Mouse (Mus musculus) erythroblast, embryonic 14.5 days (primary cell): ENCODE data around the gene Knstrn. TPM values are rescaled to one million over a fixed set of nuclear protein-coding genes. Genes with fewer than 3 reads are reported as not detected.
A peak's percentile ranks its signal among the peaks of the same experiment; 100 is the strongest.

ENCODE experiments used
- H3K27me3 ChIP-seq: 2 replicates; pipeline ENCODE4 v1.6.1; 2012; ENCODE audit warnings: inconsistent platforms; ENCODE audit not compliant: control insufficient read depth
- H3K36me3 ChIP-seq: 2 replicates; pipeline ENCODE4 v1.6.1; 2012; ENCODE audit warnings: mild to moderate bottlenecking, inconsistent platforms; ENCODE audit not compliant: control insufficient read depth
- H3K4me1 ChIP-seq: 2 replicates; pipeline ENCODE4 v1.6.1; 2012; ENCODE audit warnings: inconsistent platforms; ENCODE audit not compliant: control insufficient read depth
- H3K4me3 ChIP-seq: replicated peaks from 2 replicates; pipeline ENCODE3; 2012; ENCODE audit warnings: moderate library complexity, mild to moderate bottlenecking, inconsistent platforms
- H3K9me3 ChIP-seq: 2 replicates; pipeline ENCODE4 v1.6.1; 2012; ENCODE audit warnings: low read length, inconsistent platforms, mixed read lengths; ENCODE audit not compliant: control insufficient read depth
- GATA1 ChIP-seq: IDR thresholded peaks from 2 replicates; pipeline ENCODE4 v1.6.1; 2012; ENCODE audit warnings: low read length, inconsistent platforms, mixed read lengths
- TAL1 ChIP-seq: IDR thresholded peaks from 3 replicates; pipeline ENCODE4 v1.6.1; 2012; ENCODE audit warnings: low read length, inconsistent platforms, mixed read lengths
- polyA plus RNA-seq: library from polyadenylated mRNA; stranded (reverse); fragments of >175 nt; gene quantifications from 2 replicates; pipeline ENCODE4 v1.2.3, GENCODE M21; 2012

Knstrn gene
- polyA plus RNA-seq, 1 experiment, result 32.4 TPM

DNA sequence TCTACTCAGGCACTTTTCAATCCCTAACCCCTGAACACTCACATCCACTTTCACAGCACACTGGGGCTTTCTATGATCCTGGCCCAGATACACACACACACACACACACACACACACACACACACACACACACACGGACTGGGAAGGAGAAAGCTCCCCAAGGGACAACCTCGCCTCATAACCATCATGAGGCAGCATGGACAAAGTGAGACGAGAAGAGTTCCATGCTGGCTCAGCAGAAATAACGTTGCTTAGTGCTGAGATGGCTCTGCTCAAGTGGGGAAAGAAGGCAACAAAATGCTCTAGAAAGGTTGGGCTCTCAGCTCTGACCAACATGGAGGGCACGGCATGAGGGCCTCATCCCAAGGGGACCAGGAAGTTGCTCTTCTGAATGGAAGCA is 27.4 kb downstream of the Knstrn start:
- peaks cover 9% of the 10 kb centered on the region for H3K36me3 ChIP-seq
- TF ChIP-seq GATA1 (no peak), TAL1 (no peak)
- H3K4me3 ChIP-seq, result no peak overlapping the region
- peaks cover 5% of the 10 kb centered on the region for H3K9me3 ChIP-seq
- peaks cover 26% of the 10 kb centered on the region for H3K27me3 ChIP-seq
- H3K4me1 ChIP-seq, result peaks cover 34% of the 10 kb centered on the region

DNA sequence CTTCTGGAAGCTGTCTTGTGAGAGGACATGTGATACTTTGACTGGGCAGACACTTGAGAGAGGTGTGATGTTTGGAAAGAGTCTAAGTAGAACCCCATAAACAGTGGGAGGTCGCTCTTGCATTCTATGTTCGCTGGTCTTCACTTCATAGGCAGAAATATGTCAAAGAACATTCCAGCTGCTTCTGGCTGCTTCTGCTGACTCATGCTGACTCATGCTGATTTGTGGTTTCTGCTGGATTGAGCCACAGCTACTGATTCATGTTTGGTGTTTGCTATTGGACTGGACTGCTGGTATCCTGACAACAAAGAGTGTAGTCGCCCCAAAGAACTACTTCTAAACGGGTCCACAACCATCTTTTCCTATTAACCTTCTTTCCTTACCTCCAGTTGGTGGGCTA is 28.0 kb downstream of the Knstrn start:
- Histone ChIP-seq H3K4me1 (peaks cover 34% of the 10 kb centered on the region), H3K9me3 (peaks cover 5% of the 10 kb centered on the region), H3K36me3 (peaks cover 3% of the 10 kb centered on the region), H3K27me3 (peaks cover 28% of the 10 kb centered on the region), H3K4me3 (no peak overlapping the region)
- TF ChIP-seq GATA1, result no peak

DNA sequence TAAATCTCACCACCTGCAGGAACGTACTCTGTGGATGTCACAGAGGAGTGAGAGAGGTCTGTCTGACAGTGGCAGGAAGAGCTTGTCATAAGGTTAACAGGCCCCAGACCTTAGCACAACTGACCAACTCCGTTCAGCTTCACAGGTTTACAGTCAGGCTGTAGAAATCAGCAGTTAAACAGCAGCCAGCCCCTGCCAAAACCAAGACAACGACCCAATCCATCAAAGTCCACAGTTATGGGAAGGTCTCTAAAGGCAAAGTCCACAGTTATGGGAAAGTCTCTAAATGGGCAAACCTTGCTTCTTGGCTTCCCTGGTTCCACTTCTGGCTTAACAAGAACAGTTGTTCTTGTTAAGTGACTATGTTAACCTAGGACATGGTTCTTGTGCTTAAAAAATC is 30.6 kb downstream of the Knstrn start:
- H3K9me3 ChIP-seq, result peaks cover 5% of the 10 kb centered on the region
- peaks cover 31% of the 10 kb centered on the region for H3K4me1 ChIP-seq
- H3K27me3 ChIP-seq, result peaks cover 36% of the 10 kb centered on the region
- TF ChIP-seq GATA1 (no peak), TAL1 (no peak)
- H3K36me3 ChIP-seq, result no peaks in the 10 kb centered on the region
- H3K4me3 ChIP-seq, result no peak overlapping the region

DNA sequence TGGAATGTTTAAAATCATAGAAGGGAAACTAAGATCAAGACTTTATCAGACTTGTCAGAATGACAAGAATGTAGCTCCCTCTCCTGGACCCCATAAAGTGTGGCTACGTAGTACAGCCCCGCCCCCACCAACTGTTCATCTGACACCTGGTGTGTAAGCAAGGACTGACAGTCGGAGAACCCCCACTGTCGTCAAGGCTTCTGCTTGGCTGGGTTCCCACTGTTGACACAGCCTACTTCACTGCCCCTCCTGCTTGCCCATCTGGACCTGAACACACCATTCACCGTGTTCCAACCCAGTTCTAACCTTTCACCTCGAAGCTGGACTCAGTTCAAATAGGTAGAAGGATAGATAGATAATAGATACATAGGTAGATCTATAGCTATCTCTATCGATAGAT is 32.4 kb downstream of the Knstrn start:
- H3K27me3 ChIP-seq, result peaks cover 33% of the 10 kb centered on the region
- TF ChIP-seq TAL1, result no peak
- TF ChIP-seq GATA1, result no peak
- H3K9me3 ChIP-seq, result peaks cover 5% of the 10 kb centered on the region
- no peak overlapping the region for H3K4me3 ChIP-seq
- H3K4me1 ChIP-seq, result peaks cover 26% of the 10 kb centered on the region
- H3K36me3 ChIP-seq, result no peaks in the 10 kb centered on the region

DNA sequence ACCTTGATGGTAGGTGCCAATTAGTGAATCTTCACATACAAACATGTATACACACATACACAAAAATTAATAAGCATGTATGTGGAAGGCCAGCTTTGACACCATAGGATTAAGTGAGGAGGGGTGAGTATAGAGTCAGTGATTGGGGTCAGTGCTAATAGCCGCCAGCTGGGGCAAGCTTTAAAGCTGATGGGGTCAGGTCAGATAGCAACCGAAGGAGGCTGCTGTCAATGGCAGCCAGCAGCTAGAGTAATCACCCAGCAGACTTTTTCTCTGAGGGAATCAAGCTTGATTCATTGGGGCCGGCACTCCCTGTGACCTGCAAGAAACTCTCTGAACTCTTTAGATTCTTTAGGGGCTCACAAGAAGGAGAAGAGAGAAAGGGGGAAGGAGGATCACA is 38.0 kb downstream of the Knstrn start:
- Histone ChIP-seq H3K36me3 (no peaks in the 10 kb centered on the region), H3K4me1 (peaks cover 2% of the 10 kb centered on the region), H3K9me3 (no peaks in the 10 kb centered on the region), H3K4me3 (no peak overlapping the region), H3K27me3 (peaks cover 26% of the 10 kb centered on the region)
- no peak for TF ChIP-seq GATA1
- TF ChIP-seq TAL1, result no peak

DNA sequence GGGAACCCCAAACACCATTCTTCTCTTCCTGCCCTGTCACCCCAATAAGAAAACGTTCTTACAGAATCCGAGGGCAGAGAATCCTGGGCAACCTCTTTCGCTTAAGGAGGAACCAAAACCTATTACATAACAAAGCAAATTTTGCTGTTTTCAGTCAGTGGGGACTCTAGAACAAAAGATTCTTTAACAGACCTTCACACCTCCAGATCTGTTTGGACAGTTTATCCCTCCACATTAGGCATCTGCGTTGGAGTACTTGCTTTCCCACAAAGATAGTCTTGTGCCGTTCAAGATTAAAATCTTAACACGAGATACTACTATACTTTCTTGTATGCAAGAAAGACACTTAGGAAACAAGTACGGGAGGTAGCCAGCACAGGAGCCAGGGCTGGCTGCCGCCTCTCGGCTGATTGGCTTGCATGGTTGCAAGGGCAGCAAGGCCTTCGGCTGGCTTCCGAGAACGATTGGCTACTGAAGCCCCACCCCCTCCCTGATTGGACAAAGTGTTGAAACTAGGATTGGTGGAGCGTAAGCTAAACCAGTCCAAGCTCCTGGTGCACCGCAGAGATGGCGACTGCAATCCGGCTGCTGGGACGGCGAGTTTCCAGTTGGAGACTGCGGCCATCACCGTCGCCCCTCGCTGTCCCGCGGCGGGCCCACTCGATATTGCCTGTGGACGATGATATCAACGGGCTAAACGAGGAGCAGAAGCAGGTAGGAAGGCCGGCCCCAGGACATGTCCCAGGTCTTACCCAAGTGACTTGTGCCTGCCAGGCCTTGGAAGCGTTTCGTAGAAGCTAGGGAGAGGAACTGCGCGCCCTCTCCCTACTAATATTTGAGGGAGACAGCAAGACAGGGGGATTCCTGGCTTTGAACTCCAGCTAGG is 47.9 kb downstream of the Knstrn start, which contains the start of gene Ivd:
TSS of gene Ivd (plus strand) at position 501 of the 886 bp plus-strand sequence.
- no peak for TF ChIP-seq GATA1
- no peak for TF ChIP-seq TAL1
- H3K4me3 ChIP-seq, result peak within 1 kb of the TSS; percentile 75
- no peaks in the 10 kb centered on the region; the same call in 1 of the 2 replicates for H3K36me3 ChIP-seq
- peaks cover 2% of the 10 kb centered on the region; the same call in 1 of the 2 replicates for H3K27me3 ChIP-seq
- H3K4me1 ChIP-seq, result peaks cover 20% of the 10 kb centered on the region
- no peaks in the 10 kb centered on the region for H3K9me3 ChIP-seq

DNA sequence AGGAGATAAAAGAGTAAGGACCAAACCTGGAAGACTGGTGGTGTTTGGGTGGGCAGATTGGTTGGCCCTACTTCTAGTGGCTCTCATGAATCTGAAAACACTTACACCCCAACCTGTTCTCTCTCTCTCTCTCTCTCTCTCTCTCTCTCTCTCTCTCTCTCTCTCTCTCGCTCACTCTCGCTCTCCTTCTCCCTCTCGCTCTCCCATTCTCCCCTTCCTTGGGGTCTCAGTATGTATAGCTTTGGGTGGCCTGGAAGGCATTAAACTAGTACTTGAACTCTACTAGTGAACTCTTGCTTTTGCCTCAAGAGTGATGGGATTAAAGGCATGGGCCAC is 48.5 kb downstream of the Knstrn start:
- TF ChIP-seq TAL1, result no peak
- no peak for TF ChIP-seq GATA1
- Histone ChIP-seq H3K27me3 (peaks cover 2% of the 10 kb centered on the region; the same call in 1 of the 2 replicates), H3K4me1 (peaks cover 20% of the 10 kb centered on the region), H3K36me3 (no peaks in the 10 kb centered on the region; the same call in 1 of the 2 replicates), H3K9me3 (no peaks in the 10 kb centered on the region), H3K4me3 (peak overlapping the region; percentile 75)

DNA sequence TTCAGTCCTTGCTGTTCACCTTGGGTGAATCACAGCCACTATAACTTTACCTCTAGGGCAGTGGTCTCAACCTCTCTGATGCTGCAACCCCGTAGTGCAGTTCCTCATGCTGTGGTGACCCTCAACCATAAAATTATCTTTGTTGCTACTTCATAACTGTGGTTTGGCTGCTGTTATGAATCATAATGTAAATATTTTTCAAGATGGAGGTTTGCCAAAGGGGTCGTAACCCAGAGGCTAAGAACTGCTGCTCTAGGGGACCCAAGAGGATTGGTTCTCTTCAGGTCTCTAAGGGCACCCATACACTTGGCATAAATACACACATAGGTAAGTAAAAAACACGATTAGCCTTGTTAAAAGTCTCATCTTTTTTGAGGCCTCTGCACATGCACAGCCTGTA is 56.8 kb downstream of the Knstrn start:
- TF ChIP-seq TAL1, result no peak
- TF ChIP-seq GATA1, result no peak
- no peaks in the 10 kb centered on the region for H3K4me1 ChIP-seq
- no peaks in the 10 kb centered on the region for H3K9me3 ChIP-seq
- no peaks in the 10 kb centered on the region for H3K27me3 ChIP-seq
- peaks cover 36% of the 10 kb centered on the region for H3K36me3 ChIP-seq
- H3K4me3 ChIP-seq, result no peak overlapping the region

DNA sequence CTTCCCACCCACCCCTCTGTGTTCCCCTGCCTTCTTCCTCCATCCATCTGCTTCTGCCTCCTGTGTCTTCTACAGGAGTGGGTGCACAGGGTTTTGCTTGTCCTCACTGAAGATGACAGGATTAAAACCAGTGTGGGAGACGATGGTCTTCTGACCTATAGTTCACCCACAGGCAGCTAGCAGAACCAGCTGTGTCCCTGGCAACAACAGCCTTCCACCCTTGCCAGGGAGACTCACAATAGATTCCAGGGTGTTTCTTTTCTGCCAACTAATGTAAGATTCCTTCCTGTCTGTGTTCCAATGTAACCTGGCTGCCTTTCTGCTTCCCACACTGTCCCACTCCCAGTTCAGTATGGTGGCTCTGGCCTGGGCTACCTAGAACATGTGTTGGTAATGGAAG is 57.2 kb downstream of the Knstrn start:
- Histone ChIP-seq H3K4me3 (no peak overlapping the region), H3K36me3 (peaks cover 36% of the 10 kb centered on the region), H3K9me3 (no peaks in the 10 kb centered on the region), H3K27me3 (no peaks in the 10 kb centered on the region), H3K4me1 (no peaks in the 10 kb centered on the region)
- TF ChIP-seq TAL1, result no peak
- TF ChIP-seq GATA1, result no peak
